Mouse (Mus musculus): ENCODE measurements around the gene Myo9b.

- TF ChIP-seq EP300 (optimal IDR thresholded peaks at IDR 0.05) (no peak), CTCF (IDR thresholded peaks at IDR 0.05; ENCODE audit: low read depth) (no peak)
Observed at GRCm38 (mm10) chr8:71248203-71248602, 24.3 kb upstream of the Myo9b start.
